Mouse (Mus musculus) T-cell, adult 2 months (primary cell): Measurements from ENCODE around the gene Casp7.
A peak's percentile ranks its signal among the peaks of the same experiment; 100 is the strongest.
"Not testable (repeated sequence)": the region's sequence is repeated elsewhere in the genome, so short reads cannot be mapped to it uniquely, and the experiment has no call there.

ENCODE experiments used
- DNase-seq: peaks from one replicate; pipeline ENCODE4 v3.0.0; 2022; ENCODE audit warnings: low spot score

The Casp7 gene

DNA sequence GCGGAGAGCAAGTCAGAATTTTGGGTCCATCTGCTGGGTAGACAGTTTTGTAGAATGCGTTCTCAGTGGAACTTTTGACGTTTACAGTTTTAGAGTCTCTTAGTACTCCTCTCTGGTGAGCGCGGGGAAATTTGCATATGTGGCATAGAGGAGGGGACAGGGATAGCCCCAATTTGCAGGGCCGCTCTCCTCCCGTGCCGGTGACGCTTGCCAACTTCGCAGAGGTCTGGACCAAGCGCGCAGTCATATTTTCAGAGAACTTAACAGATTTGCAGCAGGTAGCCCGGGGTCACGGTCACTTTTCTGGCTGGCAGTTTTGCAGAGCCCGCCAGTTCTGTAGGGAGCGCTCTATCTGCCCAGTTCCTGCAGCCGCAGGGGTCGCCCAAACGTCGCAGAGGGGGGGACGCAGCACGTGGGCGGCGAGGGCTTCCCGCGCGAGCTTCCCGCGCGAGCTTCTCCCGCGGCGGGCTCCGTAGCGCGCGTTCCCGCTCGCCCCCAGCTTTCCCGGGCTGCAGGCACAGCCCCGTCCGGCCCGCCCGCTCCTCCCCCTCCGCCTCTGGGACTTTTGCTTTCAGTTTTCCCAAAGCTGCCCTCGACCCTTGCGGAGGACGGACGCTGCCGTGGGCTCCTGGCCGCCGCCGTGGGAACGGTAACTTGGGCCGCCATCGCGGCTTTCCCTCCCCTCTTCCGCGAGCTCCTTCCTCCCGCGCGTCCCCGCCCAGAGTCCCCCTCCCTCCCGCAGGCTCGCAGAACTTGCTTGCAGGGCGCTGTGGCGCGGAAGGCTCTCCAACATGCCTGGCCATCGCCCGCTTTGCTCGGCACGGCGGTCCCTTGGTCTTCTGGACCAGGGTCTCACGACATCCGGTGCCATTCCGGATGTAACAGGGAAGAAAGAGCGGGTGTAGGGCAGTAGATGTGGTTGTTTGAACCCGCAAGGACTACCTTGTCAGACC lies at the start of gene Casp7:
Gene Casp7 (plus strand): TSS at position 461 of the 953 bp plus-strand sequence.
- peak; percentile 61 for DNase-seq

DNA sequence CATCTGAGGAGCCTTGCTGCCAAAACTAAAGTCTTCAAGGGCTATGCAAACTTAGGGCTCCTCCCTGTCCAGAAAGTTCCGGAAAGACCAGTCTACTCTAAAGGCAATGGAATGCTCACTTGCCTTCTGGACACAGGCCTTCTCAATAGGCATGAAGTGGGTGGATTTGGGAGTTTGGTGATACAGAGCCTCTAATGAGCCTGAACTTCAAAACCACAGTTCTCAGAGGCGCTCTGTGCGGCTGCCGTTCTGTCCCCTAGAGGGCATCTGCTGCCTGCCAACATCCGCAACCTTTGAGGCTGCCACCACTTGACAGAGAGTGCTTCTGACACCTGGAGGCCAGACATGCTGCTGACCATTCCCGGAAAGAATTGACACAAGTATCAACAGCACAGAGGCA lies 47.6 kb upstream of the Casp7 start:
- no peak for DNase-seq

DNA sequence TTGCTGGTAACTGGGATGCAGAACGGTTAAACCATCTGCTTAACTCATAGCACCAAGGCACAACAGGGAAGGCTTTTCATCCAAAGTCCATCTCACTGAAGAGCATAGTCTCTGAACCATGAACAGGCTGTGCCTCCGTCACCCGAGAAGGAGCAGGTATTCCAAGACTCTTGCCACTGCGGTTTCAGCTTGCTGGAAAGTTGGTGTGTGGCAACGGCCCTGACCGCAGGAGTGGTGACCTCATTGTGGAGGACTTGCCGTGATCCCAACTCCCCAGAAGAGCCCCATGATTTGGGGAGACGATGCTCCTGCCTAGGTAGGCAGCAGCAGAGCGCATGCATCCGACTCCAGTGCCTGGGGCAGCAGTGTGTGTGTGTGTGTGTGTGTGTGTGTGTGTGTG lies 43.2 kb upstream of the Casp7 start:
- no peak for DNase-seq

DNA sequence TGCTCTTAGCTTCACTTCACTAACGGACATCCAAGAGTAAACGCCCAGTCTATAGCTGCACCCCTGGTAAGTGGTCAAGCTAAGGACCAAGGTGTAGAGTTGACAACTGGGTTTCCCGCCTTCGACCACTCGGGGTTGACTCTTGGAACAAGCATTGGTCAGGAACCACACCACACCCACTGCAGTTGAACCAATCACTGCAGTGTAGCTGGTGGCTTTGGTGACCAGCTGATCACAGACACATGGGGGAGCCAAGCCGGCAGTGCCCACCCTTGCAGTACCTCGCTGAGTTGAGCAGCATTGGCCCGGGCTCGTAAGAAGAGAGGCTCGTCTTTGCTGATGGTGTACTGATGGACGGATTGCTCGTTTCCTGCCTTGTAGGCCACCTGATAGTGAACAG lies 41.7 kb upstream of the Casp7 start:
- DNase-seq, result no peak

DNA sequence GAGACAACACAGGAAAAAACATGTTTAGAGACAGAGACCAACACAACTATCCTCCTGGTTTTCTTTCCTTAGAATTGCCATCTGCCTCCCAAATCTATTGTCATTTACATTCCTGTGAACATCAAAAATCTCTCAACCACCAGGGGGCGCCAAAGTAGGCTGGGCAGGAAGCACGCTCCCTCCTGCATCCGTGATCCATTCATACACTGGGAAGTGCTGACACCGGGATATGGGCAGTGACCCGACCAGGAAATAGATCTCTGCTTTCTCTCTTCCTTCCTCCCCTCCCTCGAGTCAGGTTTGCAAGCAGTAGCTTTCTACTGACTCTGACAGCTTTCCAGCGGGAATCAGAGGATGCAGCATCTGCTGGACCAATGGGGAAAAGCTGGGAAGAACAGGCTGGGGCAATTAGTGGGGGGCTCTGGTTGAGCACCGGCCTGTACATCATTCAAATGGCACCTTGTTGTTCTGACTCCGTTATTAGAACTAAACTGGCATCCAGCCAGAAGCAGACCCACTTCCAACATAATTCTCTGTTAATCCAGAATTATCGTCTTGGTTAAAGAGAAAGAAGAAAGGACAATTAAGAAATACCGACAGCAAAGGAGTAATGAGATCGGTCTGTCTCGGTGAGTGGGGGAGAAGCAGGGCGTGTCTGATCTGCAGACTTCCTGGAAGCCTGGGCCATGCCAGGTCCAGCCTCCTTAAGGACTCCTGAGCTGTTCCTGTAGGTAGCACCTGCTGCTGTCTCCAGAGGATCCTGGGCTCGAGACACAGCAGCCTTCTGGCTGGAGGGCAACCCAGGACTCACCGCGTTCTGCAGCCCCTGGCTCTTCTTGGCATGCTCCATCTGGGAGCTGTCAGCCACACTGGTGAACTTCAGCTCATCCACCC lies 40.2 kb upstream of the Casp7 start:
- DNase-seq, result peak; percentile 21

DNA sequence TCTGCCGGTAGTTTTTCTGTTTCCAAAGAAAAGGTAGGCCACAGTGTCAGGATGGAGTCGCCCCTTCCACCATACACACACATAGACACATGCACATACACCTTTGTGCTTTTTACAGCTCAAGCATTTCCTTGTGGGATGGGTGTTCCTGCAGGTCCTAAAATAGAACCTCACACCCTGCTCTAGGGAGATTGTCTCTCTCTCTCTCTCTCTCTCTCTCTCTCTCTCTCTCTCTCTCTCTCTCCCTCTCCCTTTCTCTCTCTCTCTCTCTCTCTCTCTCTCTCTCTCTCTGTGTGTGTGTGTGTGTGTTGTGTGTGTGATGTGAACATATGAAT lies 39.6 kb upstream of the Casp7 start:
- not testable (repeated sequence) for DNase-seq

DNA sequence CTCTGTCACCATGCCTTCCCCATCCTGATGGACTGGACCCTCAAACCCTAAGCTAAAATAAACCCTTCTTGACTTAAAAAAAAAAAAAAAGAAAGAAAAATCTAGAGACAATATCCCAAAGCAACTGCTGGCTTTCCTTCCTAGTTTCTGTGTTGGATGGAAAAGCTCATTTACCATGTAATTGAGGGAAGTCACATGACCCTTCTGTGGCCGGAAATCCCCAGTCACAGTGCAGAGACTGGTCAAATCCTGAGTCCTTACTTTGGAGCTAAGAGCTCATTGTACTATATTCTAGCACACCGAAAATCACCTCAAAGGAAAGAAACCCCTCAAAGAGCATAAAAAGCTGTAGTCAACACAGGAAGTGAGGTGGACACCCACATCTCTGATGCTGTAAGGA lies 38.0 kb upstream of the Casp7 start:
- no peak for DNase-seq

DNA sequence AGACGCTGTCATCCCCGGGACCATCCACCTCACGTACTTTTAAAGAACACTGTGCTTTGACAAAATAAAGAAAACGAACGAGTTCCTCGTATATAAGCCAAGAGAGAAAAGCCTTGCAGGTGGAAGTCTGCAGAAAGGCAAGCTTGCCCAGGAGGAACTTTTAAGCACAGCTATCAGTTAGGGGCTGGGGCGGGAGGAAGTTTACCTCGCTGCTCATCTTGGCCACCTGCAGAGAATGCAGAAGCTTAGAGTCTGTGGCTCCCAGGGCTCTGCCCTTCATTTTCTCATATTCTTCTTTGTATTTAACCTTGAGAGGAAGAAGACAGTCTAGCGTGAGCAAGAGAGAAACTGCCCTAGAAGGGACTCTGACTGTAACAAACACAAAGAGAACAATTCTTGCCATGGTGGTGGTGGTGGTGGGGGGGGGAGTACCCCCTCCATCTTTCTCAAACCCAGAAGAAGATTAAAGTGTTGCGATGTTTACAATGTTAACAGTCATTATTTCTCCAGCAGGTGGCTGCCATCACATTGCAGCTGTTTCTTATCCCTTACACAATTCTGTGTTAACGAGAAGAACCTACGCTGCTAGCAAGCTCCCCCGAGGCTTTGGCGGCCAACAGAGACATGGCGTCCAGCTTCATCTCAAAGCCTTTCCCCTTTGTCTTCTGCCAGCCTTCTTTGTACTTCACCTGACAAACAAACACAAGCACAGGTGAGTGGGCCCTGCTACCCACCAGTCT lies 33.0 kb upstream of the Casp7 start:
- DNase-seq, result no peak

DNA sequence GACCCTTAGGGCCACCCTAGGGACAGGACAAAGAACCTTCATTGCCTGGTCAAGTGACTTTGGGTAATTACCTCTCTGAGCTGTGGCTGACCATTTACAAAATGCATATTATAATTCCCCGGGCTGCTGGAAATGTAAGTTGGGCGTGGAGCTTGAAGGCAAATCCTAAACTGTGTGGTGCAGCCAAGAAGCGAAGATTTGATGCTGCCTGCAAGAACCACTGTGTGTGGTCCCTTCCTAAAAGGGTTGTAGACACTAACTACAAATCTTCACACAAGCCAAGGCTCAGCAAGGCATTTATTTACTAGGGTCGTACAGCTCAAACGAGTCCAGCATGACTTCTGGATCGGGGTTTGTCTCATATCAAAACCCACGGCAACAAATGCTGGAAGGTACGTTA lies 32.4 kb upstream of the Casp7 start:
- DNase-seq, result no peak

DNA sequence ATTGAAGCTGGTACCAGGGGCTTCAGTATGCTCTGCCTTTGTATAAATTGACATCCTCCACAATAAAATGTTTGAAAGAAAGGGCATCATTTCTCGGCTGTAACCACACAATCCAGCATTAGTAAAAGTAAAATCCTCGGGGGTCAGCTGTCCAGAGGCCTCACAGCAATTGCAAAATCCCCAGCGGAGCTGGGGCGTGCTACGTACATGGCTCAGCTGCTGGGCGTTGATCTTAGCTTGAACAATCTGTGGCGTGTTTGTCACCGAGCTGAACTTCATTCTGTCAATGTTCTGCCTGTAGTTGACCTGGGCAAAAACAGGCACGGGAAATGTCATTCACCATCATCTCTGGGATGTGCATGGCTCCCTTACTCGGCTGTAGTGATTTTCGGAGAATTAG lies 30.8 kb upstream of the Casp7 start:
- no peak for DNase-seq

DNA sequence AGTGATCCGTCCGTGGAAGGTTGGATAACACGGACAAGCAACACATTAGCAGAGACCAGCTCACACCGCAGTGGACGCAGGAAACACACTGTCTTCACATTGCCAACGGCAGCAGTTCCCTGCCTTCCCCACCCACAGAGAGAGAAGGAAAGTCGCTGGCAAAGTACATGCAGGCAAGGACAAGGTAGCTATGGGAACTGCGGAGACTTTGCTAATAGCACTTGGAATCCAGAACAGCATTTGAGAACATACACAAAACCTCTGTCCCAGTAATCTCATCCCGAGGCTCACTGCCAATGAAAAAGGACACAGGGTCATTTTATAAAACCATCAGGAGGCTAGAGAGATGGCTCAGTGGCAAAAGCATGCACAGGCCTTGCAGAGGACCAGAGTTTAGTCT lies 30.3 kb upstream of the Casp7 start:
- DNase-seq, result no peak

DNA sequence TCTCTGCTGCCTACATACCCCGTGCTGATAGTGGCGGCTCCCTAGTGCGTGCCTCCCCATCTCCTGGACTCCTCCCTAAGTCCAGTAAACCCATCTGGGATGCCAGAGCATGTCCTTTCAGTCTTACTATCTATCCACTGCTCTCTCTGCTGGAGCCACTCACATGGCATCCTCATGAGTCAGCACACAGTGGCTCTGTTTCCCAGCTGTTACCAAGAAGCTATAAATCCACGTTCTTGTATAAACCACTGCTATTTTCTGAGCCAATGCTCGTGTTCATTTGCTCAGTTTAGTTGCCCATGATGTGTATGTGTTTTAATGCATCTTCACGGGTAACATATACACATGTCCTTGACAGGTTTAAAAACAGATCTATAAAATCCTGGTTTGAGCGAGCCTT lies 29.2 kb upstream of the Casp7 start:
- no peak for DNase-seq

DNA sequence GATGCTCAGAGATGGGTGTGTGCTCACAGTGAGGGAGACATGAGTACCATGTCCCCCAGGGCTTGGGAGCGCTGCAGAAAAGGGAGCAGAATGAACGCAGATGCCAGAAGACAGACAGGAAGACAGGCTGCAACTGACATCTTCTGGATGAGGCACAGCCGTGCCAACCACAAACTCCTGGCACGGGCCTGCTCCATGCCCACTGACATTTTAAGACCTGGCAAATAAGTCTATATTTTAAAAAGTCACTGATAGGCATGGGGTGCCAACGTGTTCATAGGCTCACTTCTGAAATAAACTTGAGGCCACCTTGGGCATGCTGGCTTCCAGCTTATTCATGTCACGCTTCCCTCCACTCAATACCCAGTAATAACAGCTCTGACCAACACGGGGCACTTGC lies 28.0 kb upstream of the Casp7 start:
- no peak for DNase-seq

DNA sequence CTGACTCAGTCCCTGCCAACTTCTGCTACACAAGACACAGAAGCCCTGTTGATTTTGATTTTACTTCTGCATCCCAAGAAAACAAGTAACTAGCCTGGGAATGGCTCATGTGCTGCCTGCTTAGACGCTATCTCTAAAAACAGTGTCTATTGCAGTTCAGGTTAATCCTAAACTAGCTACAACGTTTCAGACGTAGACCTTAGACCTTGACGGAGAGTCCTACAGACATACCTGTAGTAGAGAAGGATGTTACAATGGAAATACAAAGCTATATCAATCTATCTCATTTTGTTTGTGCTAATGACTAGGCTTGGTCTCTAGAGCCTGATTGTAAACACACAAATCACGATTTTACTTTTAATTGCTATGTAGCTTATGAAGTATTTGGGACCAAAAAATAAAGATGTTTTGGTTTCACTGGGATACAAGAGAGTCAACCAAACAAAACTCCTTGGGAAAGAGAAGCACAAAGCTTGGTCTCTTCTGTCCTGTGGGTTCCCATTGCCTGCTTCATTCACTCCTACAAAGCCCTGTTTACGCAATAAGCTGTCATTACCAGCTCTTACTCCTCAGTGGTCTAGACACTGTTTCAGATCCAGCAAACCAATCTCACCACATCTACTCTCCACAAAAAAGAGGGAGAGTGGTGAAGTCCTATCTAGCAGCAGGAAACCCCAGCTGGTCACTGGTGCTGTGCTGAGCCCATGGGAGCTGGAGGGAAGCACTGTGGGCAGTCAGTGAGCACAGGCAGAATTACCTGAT lies 26.4 kb upstream of the Casp7 start:
- no peak for DNase-seq

DNA sequence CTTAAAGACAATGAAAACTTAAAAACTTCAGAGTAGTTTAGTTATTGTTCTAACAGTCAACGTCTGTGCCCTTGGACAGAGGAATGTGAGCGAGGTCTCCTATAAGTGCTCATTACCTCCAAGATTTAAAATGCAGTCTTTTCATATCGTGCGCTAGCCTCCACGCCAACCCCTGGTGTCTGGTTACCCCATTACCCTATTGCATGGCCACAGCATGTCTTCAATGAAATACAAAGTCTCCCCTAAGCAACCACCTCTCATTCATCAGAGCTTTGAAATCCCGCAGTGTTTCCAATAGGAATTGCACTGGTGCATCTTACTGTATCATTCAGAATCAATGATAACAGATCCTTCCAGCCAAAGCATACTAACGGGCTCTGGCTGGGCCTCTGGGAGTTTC lies 24.7 kb upstream of the Casp7 start:
- no peak for DNase-seq

DNA sequence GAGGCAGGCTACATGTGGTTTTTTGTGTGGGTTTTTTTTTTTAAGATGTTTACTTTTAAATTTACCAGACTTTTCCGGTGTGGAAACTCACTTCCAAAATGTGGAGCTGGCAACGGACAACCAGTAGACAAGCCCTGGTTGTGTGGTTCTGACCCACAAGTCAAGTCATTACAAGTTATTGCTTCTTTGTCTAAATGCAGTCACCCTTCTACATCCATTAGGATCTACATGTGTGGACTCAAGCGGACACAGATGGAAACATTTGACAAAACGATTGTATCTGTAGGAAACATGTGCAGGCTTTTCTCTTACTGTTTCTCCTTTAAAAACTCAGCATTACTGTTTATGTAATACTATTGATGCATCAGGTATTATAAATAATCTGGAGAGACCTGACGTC lies 23.7 kb upstream of the Casp7 start:
- no peak for DNase-seq

DNA sequence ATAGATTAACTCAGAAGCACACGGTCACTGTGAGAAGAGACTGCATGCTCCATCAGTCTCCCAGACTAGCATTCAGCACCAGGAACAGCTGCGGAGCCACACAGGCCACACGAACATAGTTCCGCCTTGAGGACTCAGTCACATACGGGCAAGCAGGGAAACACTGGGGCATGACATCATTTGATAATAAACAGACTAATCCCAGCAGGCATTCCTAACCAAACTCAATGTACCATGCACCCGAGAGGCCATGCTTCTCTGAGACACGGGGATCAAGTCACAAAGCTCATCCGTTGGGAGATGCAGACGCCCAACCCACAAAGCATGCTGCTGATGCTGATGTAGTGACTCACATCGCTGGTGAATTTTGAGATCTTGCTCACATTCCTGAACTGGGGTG lies 22.9 kb upstream of the Casp7 start:
- DNase-seq, result no peak

DNA sequence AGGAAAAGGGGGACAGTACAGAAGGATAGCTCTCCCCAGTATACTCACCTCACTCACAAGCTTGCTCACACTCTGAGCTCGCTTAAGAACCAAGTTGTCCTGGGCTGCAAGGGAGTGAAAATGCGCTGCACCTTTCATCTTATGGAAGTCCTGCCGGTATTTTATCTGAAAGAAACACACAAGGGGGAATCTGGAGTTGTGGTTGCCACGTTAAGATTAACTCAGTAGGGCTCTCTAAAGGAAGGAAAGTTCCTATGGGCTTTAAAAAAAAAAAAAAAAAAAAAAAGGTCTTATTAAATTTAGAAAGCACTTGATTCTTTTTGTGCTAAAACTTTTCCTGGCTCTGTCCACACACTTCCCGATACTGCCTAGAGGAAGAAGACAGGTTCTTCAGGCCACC lies 18.9 kb upstream of the Casp7 start:
- DNase-seq, result no peak

DNA sequence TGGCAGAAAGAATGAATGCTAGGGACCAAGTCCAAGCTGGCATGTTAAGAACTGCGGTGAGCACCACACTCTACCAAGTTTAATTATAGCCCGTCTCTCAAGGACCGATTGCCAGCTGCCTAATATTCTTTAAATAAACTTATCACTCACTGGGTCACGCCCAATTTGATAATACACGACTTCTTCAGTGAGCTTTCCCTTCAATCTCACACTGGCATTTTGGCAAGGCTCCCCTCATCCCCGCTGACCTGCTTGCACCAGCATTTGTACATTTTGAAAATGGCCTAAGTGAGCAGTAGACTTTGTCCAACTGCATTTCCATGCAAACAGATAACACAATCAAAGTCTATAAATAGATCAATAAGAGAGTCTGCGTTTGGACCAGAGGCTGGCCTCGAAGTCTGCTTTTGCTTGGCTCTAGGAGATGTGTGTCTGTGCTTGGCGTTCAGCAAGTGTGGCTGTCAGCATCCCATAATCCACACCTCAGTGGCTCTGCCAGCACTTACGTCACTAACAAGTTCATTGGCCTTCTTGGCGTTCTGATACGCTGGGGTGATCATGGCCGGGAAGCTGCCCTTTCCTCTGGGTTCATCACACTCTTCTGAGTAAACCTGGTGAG lies 18.3 kb upstream of the Casp7 start:
- DNase-seq, result no peak

DNA sequence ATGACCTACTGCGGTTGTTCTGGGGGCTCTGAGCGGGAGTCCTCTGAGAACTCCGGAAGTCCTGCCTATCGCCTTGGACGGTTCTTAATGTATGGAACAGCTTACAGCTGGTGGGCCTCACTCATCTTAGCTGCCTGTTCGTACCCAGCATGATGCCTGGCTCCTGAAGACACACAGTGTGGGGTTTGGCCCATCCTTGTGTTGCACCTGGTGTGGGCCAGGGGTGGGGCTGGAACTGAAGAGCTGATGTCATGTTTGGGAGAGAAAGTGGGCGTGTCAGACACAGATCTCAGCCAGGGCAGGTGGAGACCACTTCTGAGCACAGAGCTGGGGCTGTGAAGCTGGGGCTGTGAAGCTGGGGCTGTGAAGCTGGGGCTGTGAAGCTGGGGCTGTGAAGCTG lies 16.6 kb upstream of the Casp7 start:
- peak; percentile 26 for DNase-seq

DNA sequence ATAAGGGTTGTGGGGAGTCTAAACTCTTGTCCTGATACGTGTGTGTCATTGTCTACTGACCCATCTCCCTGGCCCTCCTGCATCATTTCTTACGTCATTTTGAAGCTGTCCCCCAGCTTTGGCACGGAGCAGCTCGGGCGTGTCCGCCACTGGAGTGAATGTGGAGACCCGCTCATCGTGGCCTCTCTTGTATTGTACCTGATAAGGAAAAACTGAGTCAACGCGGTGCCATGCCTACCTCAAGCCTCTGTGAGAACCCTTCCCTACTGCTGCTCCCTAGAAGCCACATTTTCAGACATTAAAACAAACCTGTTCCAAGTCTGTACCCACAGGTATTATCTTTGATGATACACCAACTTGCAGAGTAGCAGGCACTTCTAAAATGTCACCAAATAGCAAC lies 15.5 kb upstream of the Casp7 start:
- DNase-seq, result no peak
